Mouse (Mus musculus): ENCODE results near the gene Sec16a. TPM values are rescaled to one million over a fixed set of nuclear protein-coding genes. Genes with fewer than 3 reads are reported as not detected.

The Sec16a gene
- polyA plus RNA-seq, 1 experiment from 2014 or later, result 13.0 TPM

DNA sequence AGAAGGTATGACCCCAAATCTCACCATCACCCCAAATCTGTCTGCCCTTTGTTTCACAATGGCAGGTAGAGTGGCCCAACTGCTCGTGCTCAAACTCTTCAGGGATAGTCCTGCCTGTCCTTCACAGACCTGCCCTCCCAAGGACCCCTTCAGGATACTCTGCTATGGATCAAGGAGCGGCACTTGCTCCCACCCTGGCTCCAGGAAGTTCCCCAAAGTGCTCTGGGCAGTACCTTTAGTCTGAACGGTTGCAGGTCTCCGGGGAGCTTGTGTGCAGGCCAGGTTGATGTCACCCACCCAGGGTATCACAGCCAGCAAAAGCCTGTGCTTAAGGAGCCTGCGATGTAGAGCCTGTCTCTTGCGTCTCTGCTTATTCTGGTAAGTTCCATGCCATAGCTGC is 77.1 kb downstream of the Sec16a start:
- H3K36me3 ChIP-seq, result peaks cover 100% of the 10 kb centered on the region
- H3K4me2 ChIP-seq, result no peak overlapping the region
- no peak overlapping the region for H3K4me3 ChIP-seq
- no peak for ATAC-seq
- WGBS (ENCODE audit: insufficient replicate concordance), result 86% methylated on average over 6 of the region's 6 CpGs
- no peaks in the 10 kb centered on the region for H3K4me1 ChIP-seq
- H3K9me3 ChIP-seq (replicated peaks), result no peaks in the 10 kb centered on the region
- no peaks in the 10 kb centered on the region for H3K27me3 ChIP-seq (replicated peaks)
- no peak overlapping the region for H3K27ac ChIP-seq
- no peak overlapping the region for H3K9ac ChIP-seq

GRCm38 (mm10) chr2:26364738-26365465 is 80.1 kb downstream of the Sec16a start:
- Histone ChIP-seq H3K36me3 (peaks cover 76% of the 10 kb centered on the region), H3K9me3 (replicated peaks) (no peaks in the 10 kb centered on the region), H3K27ac (no peak overlapping the region), H3K4me2 (no peak overlapping the region), H3K9ac (no peak overlapping the region), H3K4me1 (no peaks in the 10 kb centered on the region), H3K27me3 (replicated peaks) (no peaks in the 10 kb centered on the region), H3K4me3 (no peak overlapping the region)
- no peak for ATAC-seq
- WGBS (ENCODE audit: insufficient replicate concordance), result 80% methylated on average over 10 of the region's 10 CpGs

GRCm38 (mm10) chr2:26363481-26363880 is 81.5 kb downstream of the Sec16a start:
- Histone ChIP-seq H3K27ac (no peak overlapping the region), H3K4me1 (0 out of 2 replicates have a peak, but pooled peaks cover 4% of the 10 kb centered on the region), H3K36me3 (peaks cover 62% of the 10 kb centered on the region), H3K4me3 (no peak overlapping the region), H3K9ac (no peak overlapping the region), H3K9me3 (replicated peaks) (no peaks in the 10 kb centered on the region), H3K4me2 (no peak overlapping the region), H3K27me3 (replicated peaks) (no peaks in the 10 kb centered on the region)
- no peak for ATAC-seq
- 74% methylated on average over 5 of the region's 5 CpGs for WGBS (ENCODE audit: insufficient replicate concordance)

GRCm38 (mm10) chr2:26362991-26363390 is 82.0 kb downstream of the Sec16a start:
- Histone ChIP-seq H3K4me1 (0 out of 2 replicates have a peak, but pooled peaks cover 4% of the 10 kb centered on the region), H3K4me2 (no peak overlapping the region), H3K36me3 (peaks cover 57% of the 10 kb centered on the region), H3K27ac (no peak overlapping the region), H3K9me3 (replicated peaks) (no peaks in the 10 kb centered on the region), H3K4me3 (no peak overlapping the region), H3K27me3 (replicated peaks) (no peaks in the 10 kb centered on the region), H3K9ac (no peak overlapping the region)
- WGBS (ENCODE audit: insufficient replicate concordance), result 77% methylated on average over 5 of the region's 5 CpGs
- ATAC-seq, result no peak

- no peak within 1 kb of the TSS for H3K9ac ChIP-seq
- H3K9me3 ChIP-seq (replicated peaks), result no peaks in the 10 kb centered on the region
- H3K4me1 ChIP-seq, result 0 out of 2 replicates have a peak, but pooled peaks cover 4% of the 10 kb centered on the region
- ATAC-seq, result no peak
- H3K36me3 ChIP-seq, result peaks cover 35% of the 10 kb centered on the region
- WGBS (ENCODE audit: insufficient replicate concordance), result 19% methylated on average over 3 of the region's 3 CpGs
- no peak within 1 kb of the TSS for H3K27ac ChIP-seq
- H3K27me3 ChIP-seq (replicated peaks), result no peaks in the 10 kb centered on the region
- H3K4me3 ChIP-seq, result no peak within 1 kb of the TSS; the same call in 1 of the 2 replicates
- H3K4me2 ChIP-seq, result peak within 1 kb of the TSS; percentile 14; the same call in 1 of the 2 replicates
These were observed 84.2 kb downstream of the Sec16a start, which contains the start of gene Card9 for GRCm38 (mm10) chr2:26360772-26361171. Gene Card9 (minus strand): TSS chr2:26360918.

GRCm38 (mm10) chr2:26359983-26360382 is 85.0 kb downstream of the Sec16a start:
- H3K4me1 ChIP-seq, result 0 out of 2 replicates have a peak, but pooled peaks cover 4% of the 10 kb centered on the region
- 37% methylated on average over 6 of the region's 6 CpGs for WGBS (ENCODE audit: insufficient replicate concordance)
- H3K27me3 ChIP-seq (replicated peaks), result no peaks in the 10 kb centered on the region
- H3K36me3 ChIP-seq, result peaks cover 27% of the 10 kb centered on the region
- H3K27ac ChIP-seq, result no peak overlapping the region
- H3K9me3 ChIP-seq (replicated peaks), result no peaks in the 10 kb centered on the region
- ATAC-seq, result no peak
- no peak overlapping the region; the same call in 1 of the 2 replicates for H3K4me3 ChIP-seq
- peak overlapping the region; percentile 14; the same call in 1 of the 2 replicates for H3K4me2 ChIP-seq
- H3K9ac ChIP-seq, result no peak overlapping the region

Small RNA genes within 50 kb of the gene (microRNA-seq; reads per million reads assigned to microRNA genes)
- 1.4 reads per million for gene Mir6996

Other genes with a start within 250 kb of the Sec16a start
- gene Lhx3, start 236.9 kb downstream of the Sec16a start, polyA plus RNA-seq (2016; fragmentation: Nextera tagmentation; extraction: Ambion mirVana), result 0.22 TPM in 1 of 2 replicates, not detected in the other
- gene Qsox2, start 207.7 kb downstream of the Sec16a start, polyA plus RNA-seq (2016; fragmentation: Nextera tagmentation; extraction: Ambion mirVana), result 11.6 and 11.7 TPM in 2 replicates
- 0.01 and 0.02 TPM in 2 replicates for gene Ccdc187, start 150.7 kb downstream of the Sec16a start, polyA plus RNA-seq (2016; fragmentation: Nextera tagmentation; extraction: Ambion mirVana)
- 8.1 and 8.6 TPM in 2 replicates for gene Gpsm1, start 129.7 kb downstream of the Sec16a start, polyA plus RNA-seq (2016; fragmentation: Nextera tagmentation; extraction: Ambion mirVana)
- gene Dnlz, start 93.1 kb downstream of the Sec16a start, polyA plus RNA-seq (2016; fragmentation: Nextera tagmentation; extraction: Ambion mirVana), result 16.1 and 17.0 TPM in 2 replicates
- gene Card9, start 84.3 kb downstream of the Sec16a start, polyA plus RNA-seq (2016; fragmentation: Nextera tagmentation; extraction: Ambion mirVana), result 1.2 and 1.3 TPM in 2 replicates
- 20.6 and 24.7 TPM in 2 replicates for gene Snapc4, start 64.6 kb downstream of the Sec16a start, polyA plus RNA-seq (2016; fragmentation: Nextera tagmentation; extraction: Ambion mirVana)
- gene Entr1, start 55.9 kb downstream of the Sec16a start, polyA plus RNA-seq (2016; fragmentation: Nextera tagmentation; extraction: Ambion mirVana), result 74.9 and 76.2 TPM in 2 replicates
- 108 and 110 TPM in 2 replicates for gene Pmpca, start 55.9 kb downstream of the Sec16a start, polyA plus RNA-seq (2016; fragmentation: Nextera tagmentation; extraction: Ambion mirVana)
- 10.1 and 12.3 TPM in 2 replicates for gene Inpp5e, start 36.0 kb downstream of the Sec16a start, polyA plus RNA-seq (2016; fragmentation: Nextera tagmentation; extraction: Ambion mirVana)
- 4.1 and 4.4 TPM in 2 replicates for gene Notch1, start 71.4 kb upstream of the Sec16a start, polyA plus RNA-seq (2016; fragmentation: Nextera tagmentation; extraction: Ambion mirVana)
- gene Egfl7, start 134.8 kb upstream of the Sec16a start, polyA plus RNA-seq (2016; fragmentation: Nextera tagmentation; extraction: Ambion mirVana), result 106 and 120 TPM in 2 replicates
- not detected in 2 replicates for gene Gm20532, start 141.4 kb upstream of the Sec16a start, polyA plus RNA-seq (2016; fragmentation: Nextera tagmentation; extraction: Ambion mirVana)
- gene Agpat2, start 159.2 kb upstream of the Sec16a start, polyA plus RNA-seq (2016; fragmentation: Nextera tagmentation; extraction: Ambion mirVana), result 26.7 and 28.7 TPM in 2 replicates
- 4.6 and 5.5 TPM in 2 replicates for gene Fam69b, start 183.2 kb upstream of the Sec16a start, polyA plus RNA-seq (2016; fragmentation: Nextera tagmentation; extraction: Ambion mirVana)
- gene Lcn4, start 226.1 kb upstream of the Sec16a start, polyA plus RNA-seq (2016; fragmentation: Nextera tagmentation; extraction: Ambion mirVana), result not detected in 2 replicates

Measured in liver, embryonic 12.5 days (tissue).